Mouse (Mus musculus) bone marrow macrophage, adult 2 months (primary cell): ENCODE measurements around the gene Adamts16. TPM values are rescaled to one million over a fixed set of nuclear protein-coding genes. Genes with fewer than 3 reads are reported as not detected.

Experiments used
- H3K27ac ChIP-seq: 2 replicates; pipeline ENCODE4 v1.5.1; 2012; ENCODE audit warnings: low read depth, low read length; ENCODE audit not compliant: insufficient read depth
- H3K4me1 ChIP-seq: 2 replicates; pipeline ENCODE4 v1.6.1; 2012; ENCODE audit warnings: low read length; ENCODE audit not compliant: control insufficient read depth, insufficient read depth
- H3K4me3 ChIP-seq: 2 replicates; pipeline ENCODE4 v1.5.1; 2012; ENCODE audit warnings: mild to moderate bottlenecking, low read length, moderate library complexity; ENCODE audit not compliant: insufficient read depth
- CTCF ChIP-seq: IDR thresholded peaks from 2 replicates; pipeline ENCODE4 v1.5.1; 2012; ENCODE audit warnings: low read depth, mild to moderate bottlenecking, low read length, moderate library complexity
- POLR2A ChIP-seq: IDR thresholded peaks from 2 replicates; pipeline ENCODE4 v1.6.1; 2012; ENCODE audit warnings: mild to moderate bottlenecking, low read depth, low read length, borderline replicate concordance
- polyA plus RNA-seq: library from polyadenylated mRNA; stranded (reverse); fragments of >200 nt; gene quantifications from 2 replicates; pipeline ENCODE4 v1.2.4, GENCODE M21; 2012; ENCODE audit not compliant: missing spikeins, insufficient read depth, insufficient read length

Adamts16 gene
- polyA plus RNA-seq, 1 experiment: not detected

DNA sequence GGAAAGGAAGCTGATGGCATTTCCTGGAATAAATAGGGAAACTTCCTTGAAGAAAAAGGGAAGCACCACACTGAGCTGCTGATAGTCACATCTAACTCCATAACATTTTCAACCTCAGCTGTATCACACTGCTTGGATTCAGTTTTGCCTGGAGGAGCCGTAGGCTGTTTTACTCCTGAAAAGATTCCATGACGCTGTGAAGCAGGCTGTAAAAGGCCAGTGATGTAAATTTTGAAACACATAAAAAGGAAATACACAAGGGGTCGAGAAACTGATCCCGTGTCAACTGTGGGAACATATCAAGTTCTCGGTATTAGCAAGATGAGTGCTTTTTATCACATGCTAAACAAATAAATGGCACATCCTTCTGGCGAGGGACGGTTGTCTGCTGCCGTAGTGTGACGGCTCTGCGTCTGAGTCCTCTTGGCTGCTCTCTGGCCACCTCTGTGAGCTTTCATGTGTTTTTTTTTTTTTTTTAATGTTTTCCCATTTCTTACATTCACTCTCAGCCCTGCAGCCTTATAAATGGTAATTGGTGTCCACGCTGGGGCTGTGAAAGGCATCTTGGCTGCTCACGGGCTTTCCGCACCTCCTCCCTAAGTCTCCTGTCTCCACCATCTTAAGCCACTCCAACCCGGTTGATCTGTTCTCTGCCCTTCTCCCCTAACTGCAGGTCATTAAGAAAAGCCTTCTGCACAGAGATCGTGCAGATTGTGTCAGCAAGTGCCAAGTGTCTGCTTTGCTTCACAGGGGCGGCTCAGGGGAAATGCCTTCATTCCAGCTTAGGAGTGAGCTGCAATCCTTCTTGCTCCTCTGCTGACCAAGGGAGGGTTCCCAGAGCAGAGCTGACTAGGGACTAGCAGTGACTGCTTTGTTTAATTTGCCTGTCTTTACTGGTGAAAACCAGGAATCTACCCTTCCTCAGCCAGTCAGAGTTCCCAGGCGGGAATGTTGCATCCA is 101.0 kb downstream of the Adamts16 start:
- Histone ChIP-seq H3K4me3 (no peak overlapping the region), H3K4me1 (no peaks in the 10 kb centered on the region), H3K27ac (no peak overlapping the region)
- TF ChIP-seq CTCF (no peak), POLR2A (no peak)

DNA sequence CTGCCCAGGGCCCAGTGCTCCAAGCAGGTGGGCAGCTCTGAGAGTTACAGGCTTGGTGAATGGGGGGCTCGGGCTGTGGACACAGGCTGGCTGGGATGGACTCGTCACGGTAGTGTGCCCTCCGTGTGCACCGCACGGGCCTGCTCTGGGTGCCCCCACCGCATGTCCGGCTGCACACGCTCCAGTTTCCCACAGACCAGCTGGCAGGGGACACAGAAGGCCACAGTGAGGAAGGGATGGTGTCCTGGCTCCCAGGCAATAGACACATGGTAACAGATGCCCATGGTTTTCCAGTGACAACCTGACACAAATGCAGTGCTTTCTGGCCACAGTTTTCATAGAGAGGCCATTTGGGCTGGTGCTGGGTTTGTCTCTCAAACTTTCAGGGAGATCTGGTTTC is 102.8 kb downstream of the Adamts16 start:
- no peak overlapping the region for H3K4me3 ChIP-seq
- TF ChIP-seq CTCF: no peak
- no peak for TF ChIP-seq POLR2A
- no peaks in the 10 kb centered on the region for H3K4me1 ChIP-seq
- no peak overlapping the region for H3K27ac ChIP-seq

DNA sequence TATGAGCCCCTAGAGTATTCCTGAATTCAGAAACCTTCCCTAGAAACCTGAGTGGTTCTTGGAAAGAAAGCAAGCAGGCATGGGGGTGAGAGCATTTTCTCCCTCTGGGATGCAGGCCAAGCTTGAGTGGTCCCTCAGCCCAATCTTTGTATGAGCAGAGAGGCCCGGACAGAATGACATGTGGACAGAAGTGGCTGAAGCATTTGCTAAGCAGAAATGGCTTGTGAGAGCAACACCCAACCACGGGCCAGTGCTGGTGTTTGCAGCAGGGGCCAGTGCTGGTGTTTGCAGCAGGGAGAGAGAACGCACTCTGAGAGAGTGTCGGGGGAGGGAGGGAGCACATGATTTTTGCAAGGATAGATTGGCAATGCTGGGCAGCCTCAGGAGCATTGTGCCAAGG is 105.2 kb downstream of the Adamts16 start:
- Histone ChIP-seq H3K4me1 (no peaks in the 10 kb centered on the region), H3K27ac (no peak overlapping the region), H3K4me3 (no peak overlapping the region)
- TF ChIP-seq POLR2A (no peak), CTCF (no peak)

DNA sequence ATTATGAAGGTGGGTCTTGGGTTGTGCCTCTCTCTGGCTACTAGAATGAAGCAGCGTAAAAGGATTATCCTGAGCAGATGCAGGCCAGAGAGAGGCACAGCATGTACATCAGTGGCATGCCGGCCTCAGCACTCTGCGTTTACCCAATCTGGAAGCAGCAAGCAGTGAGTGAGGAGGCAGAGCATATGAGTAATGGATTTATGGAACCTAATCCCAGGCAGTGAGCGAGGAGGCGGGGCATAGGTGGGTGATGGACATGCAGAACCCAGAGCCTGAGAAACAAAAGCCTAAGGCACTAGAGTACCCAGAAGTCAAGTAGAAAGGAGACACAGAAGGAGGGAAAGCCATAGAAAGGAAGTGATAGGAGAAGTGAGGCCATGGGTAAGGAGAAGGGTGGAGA is 107.0 kb downstream of the Adamts16 start:
- Histone ChIP-seq H3K27ac (no peak overlapping the region), H3K4me3 (no peak overlapping the region), H3K4me1 (no peaks in the 10 kb centered on the region)
- no peak for TF ChIP-seq POLR2A
- no peak for TF ChIP-seq CTCF

DNA sequence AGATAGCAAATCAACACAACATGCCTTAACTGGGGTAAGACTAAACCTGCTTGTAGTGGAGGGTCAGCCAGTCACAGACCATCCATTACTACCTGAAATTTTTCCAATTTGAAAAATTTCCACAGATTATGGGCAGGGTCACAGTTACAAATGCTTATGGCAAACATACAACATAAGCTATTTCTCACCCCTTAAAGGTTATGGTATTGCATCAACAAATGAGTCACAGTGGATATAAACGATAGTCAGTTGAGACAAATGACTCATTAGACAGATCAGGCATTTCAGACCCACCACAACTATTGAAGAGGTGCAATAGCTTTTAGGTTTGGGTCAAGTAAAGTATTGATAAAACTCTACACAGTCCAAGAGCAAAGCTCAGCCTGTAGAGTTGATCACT is 107.7 kb downstream of the Adamts16 start:
- TF ChIP-seq POLR2A: no peak
- no peak for TF ChIP-seq CTCF
- H3K4me1 ChIP-seq: no peaks in the 10 kb centered on the region
- H3K4me3 ChIP-seq: no peak overlapping the region
- H3K27ac ChIP-seq: no peak overlapping the region

DNA sequence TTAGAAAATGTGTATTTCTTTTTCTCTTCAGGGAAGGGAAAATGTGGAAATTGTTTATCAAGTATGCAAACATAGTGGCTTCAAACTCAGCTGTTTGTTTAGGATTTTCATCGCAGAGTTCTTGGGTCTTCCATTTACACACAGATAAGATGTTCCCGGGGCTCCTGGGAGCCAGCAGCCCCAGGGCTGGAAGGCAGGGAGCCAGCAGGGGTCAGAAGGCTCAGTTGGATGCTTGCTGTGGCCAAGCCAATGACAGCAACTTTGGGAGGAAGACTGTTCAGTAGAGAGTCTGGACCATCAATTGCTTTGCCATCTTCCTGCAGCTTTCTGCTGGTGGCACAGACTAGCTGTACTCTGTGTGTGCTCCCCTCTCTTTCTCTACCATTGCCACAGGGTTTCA is 108.4 kb downstream of the Adamts16 start:
- no peak overlapping the region for H3K27ac ChIP-seq
- H3K4me1 ChIP-seq: no peaks in the 10 kb centered on the region
- no peak for TF ChIP-seq CTCF
- no peak for TF ChIP-seq POLR2A
- H3K4me3 ChIP-seq: no peak overlapping the region

DNA sequence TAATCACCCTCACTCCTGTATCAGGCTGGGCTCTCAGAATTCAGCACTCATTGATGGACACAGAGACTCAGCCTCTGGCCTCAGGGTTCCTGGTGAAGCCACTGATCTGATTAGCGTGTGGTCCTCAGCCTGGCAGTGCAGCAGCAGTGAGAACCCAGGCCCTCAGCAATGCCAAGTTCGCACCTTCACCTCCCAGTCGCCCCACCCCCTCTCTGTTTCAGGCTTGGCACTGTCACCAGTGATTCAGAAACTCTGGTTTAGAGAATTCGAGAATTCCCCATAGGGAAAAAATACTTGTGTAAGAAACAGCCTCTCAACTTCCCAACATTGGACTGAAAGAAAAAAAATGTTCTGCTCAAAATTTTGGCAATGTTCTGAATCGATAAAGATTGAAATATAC is 108.8 kb downstream of the Adamts16 start:
- TF ChIP-seq CTCF: no peak
- TF ChIP-seq POLR2A: no peak
- Histone ChIP-seq H3K4me3 (no peak overlapping the region), H3K4me1 (no peaks in the 10 kb centered on the region), H3K27ac (no peak overlapping the region)

DNA sequence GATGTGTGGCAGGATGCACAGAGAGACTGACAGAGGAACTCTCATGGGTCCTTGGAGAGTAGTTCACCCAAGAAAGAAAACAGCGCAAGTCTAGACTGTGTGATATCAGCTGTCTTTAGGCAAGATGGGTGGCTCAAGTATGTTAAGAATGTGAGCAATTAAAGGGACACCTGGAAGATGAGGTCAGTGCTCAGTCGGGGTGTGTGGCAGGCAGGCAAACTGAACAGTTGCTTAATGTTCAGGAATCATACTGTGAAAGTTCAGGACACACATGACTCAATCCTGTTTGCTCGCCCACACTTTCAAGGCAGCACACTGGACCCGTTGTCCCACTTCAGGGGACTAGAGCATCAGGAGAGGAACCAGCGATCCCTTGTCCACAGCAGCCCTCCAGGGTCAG is 110.3 kb downstream of the Adamts16 start:
- Histone ChIP-seq H3K4me1 (no peaks in the 10 kb centered on the region), H3K4me3 (no peak overlapping the region), H3K27ac (no peak overlapping the region)
- no peak for TF ChIP-seq POLR2A
- no peak for TF ChIP-seq CTCF

DNA sequence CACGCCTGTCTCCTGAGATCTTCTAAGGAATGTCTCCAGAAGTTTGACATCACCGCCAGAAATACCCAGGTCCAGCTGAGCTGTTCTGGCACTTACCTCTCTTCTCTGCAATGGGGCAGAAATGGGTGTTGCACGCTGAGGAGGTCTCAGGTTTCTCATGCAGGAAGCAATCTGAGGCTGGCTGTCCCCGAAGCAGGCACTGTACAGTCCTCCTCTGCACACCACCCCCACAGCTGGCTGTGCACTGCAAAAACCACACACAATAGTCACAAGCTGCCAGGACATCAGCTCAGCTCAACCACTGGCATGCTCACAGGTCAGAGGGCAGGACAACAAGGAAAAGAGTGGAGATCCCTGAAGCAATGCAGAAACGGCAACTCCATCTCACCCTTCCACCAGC is 111.6 kb downstream of the Adamts16 start:
- Histone ChIP-seq H3K4me1 (no peaks in the 10 kb centered on the region), H3K4me3 (no peak overlapping the region), H3K27ac (no peak overlapping the region)
- TF ChIP-seq CTCF (no peak), POLR2A (no peak)

DNA sequence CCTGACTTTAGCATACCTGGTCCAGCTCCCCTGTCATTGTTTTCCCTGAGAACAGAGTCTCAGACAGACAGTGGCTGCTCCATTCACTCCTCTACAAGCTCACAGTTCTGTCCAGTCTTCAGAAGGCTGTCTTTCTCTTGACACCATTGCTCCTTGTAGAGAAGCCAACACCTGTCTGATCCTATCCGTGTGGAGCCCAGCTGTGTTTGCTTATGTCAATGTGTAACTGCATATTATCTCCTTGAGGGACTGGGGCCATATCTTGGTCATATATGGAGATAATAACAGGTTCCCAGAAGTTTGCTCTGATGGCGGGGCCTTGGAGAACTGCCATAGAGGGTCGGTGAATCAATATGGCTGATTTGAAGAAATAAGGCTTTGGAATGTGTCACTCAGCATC is 115.4 kb downstream of the Adamts16 start:
- Histone ChIP-seq H3K27ac (no peak overlapping the region), H3K4me1 (no peaks in the 10 kb centered on the region), H3K4me3 (no peak overlapping the region)
- no peak for TF ChIP-seq CTCF
